Mouse (Mus musculus) liver, adult 2 months (tissue): ENCODE results near the gene Btbd8.

Experiments used
- CTCF ChIP-seq: fragments of 200-500 bp; IDR thresholded peaks from 2 replicates; pipeline ENCODE4 v1.5.1; 2011; ENCODE audit warnings: low read depth, low read length, control low read depth
- POLR2A ChIP-seq: fragments of 200-500 bp; IDR thresholded peaks from 2 replicates; pipeline ENCODE4 v1.6.1; 2011; ENCODE audit warnings: low read length, control low read depth; ENCODE audit not compliant: insufficient read depth; ENCODE audit errors: extremely low read depth

GRCm38 (mm10) chr5:107403011-107403946 is 34.5 kb upstream of the Btbd8 start:
- no peak for TF ChIP-seq POLR2A
- no peak for TF ChIP-seq CTCF
